Mouse (Mus musculus): ENCODE results near the gene Gcnt1. TPM values are rescaled to one million over a fixed set of nuclear protein-coding genes. Genes with fewer than 3 reads are reported as not detected.

The Gcnt1 gene
- polyA plus RNA-seq, 1 experiment, result 1.9 TPM

DNA sequence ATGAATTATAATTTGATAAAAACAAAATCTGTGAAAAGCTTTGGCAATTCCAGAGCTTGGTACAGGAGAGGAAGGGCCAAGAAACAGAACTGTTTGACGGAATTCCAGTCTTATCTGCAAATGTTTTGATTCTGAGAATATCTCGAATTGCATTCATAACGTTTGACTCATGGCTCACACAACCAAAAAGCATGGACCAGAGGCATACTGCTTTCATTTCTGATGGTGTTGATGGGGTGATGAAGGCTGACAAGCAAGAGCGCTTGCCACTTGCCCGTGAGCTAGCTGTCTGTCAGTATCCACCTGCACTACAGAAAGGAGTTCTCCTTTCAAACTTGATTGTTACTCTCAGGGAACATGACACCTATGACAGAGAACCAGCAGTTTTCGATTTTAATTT lies 83.1 kb downstream of the Gcnt1 start:
- H3K4me1 ChIP-seq (ENCODE audit: control insufficient read depth, insufficient read depth, low read length), result no peaks in the 10 kb centered on the region
- no peak overlapping the region for H3K27ac ChIP-seq (ENCODE audit: insufficient read depth, low read length)
- no peak overlapping the region for H3K4me3 ChIP-seq (ENCODE audit: insufficient read depth, low read length)
- TF ChIP-seq CTCF (IDR thresholded peaks at IDR 0.05; ENCODE audit: extremely low read depth, insufficient read depth, low read length) (no peak), POLR2A (IDR thresholded peaks at IDR 0.05; ENCODE audit: extremely low read depth, insufficient read depth, low read length) (no peak)

- no peak overlapping the region for H3K4me3 ChIP-seq (ENCODE audit: insufficient read depth, low read length)
- no peaks in the 10 kb centered on the region for H3K4me1 ChIP-seq (ENCODE audit: control insufficient read depth, insufficient read depth, low read length)
- H3K27ac ChIP-seq (ENCODE audit: insufficient read depth, low read length), result no peak overlapping the region
- TF ChIP-seq POLR2A (IDR thresholded peaks at IDR 0.05; ENCODE audit: extremely low read depth, insufficient read depth, low read length) (no peak), CTCF (IDR thresholded peaks at IDR 0.05; ENCODE audit: extremely low read depth, insufficient read depth, low read length) (no peak)
Observed at GRCm38 (mm10) chr19:17286004-17286403, 86.6 kb downstream of the Gcnt1 start.

GRCm38 (mm10) chr19:17283317-17283716 lies 89.3 kb downstream of the Gcnt1 start:
- no peak overlapping the region for H3K27ac ChIP-seq (ENCODE audit: insufficient read depth, low read length)
- TF ChIP-seq CTCF (IDR thresholded peaks at IDR 0.05; ENCODE audit: extremely low read depth, insufficient read depth, low read length) (no peak), POLR2A (IDR thresholded peaks at IDR 0.05; ENCODE audit: extremely low read depth, insufficient read depth, low read length) (no peak)
- H3K4me1 ChIP-seq (ENCODE audit: control insufficient read depth, insufficient read depth, low read length), result no peaks in the 10 kb centered on the region
- H3K4me3 ChIP-seq (ENCODE audit: insufficient read depth, low read length), result no peak overlapping the region

GRCm38 (mm10) chr19:17278381-17279051 lies 94.1 kb downstream of the Gcnt1 start:
- H3K4me1 ChIP-seq (ENCODE audit: control insufficient read depth, insufficient read depth, low read length), result no peaks in the 10 kb centered on the region
- no peak overlapping the region for H3K4me3 ChIP-seq (ENCODE audit: insufficient read depth, low read length)
- no peak overlapping the region for H3K27ac ChIP-seq (ENCODE audit: insufficient read depth, low read length)
- TF ChIP-seq CTCF (IDR thresholded peaks at IDR 0.05; ENCODE audit: extremely low read depth, insufficient read depth, low read length) (no peak), POLR2A (IDR thresholded peaks at IDR 0.05; ENCODE audit: extremely low read depth, insufficient read depth, low read length) (no peak)

Other genes starting within 250 kb of the Gcnt1 start
- gene Rfk, start 21.2 kb upstream of the Gcnt1 start, polyA plus RNA-seq (2012; rRNA removed), result 48.9 and 54.2 TPM in 2 replicates